Mouse (Mus musculus) hindbrain, embryonic 15.5 days (tissue): ENCODE results near the gene Cdca5. TPM values are rescaled to one million over a fixed set of nuclear protein-coding genes. Genes with fewer than 3 reads are reported as not detected.

Experiments used
- ATAC-seq: fragments of 200-750 bp; cut with Nextera tagmentation; 2 replicates; pipeline ENCODE4 v1.8.0; 2017; ENCODE audit warnings: low read depth, moderate number of reproducible peaks, moderate TSS enrichment; ENCODE audit not compliant: low FRiP score
- H3K27ac ChIP-seq: fragments of 300-500 bp; sonication (generic); replicated peaks from 2 replicates; pipeline ENCODE4 v1.5.1; 2015; ENCODE audit warnings: mild to moderate bottlenecking, inconsistent platforms
- H3K27me3 ChIP-seq: fragments of 300-500 bp; sonication (generic); 2 replicates; pipeline ENCODE4 v1.6.1; 2015; ENCODE audit warnings: control low read depth, inconsistent platforms
- H3K36me3 ChIP-seq: fragments of 300-500 bp; sonication (generic); 2 replicates; pipeline ENCODE4 v1.6.1; 2015; ENCODE audit warnings: control low read depth, inconsistent platforms
- H3K4me1 ChIP-seq: fragments of 300-500 bp; sonication (generic); replicated peaks from 2 replicates; pipeline ENCODE4 v1.6.1; 2015; ENCODE audit warnings: control low read depth, inconsistent platforms
- H3K4me2 ChIP-seq: fragments of 300-500 bp; sonication (generic); 2 replicates; pipeline ENCODE4 v1.6.1; 2015; ENCODE audit warnings: moderate library complexity, mild to moderate bottlenecking, inconsistent platforms
- H3K4me3 ChIP-seq: fragments of 300-500 bp; sonication (generic); 2 replicates; pipeline ENCODE4 v1.5.1; 2015; ENCODE audit warnings: mild to moderate bottlenecking, inconsistent platforms
- H3K9ac ChIP-seq: fragments of 300-500 bp; sonication (generic); 2 replicates; pipeline ENCODE4 v1.6.1; 2015; ENCODE audit warnings: inconsistent platforms
- H3K9me3 ChIP-seq: fragments of 300-500 bp; sonication (generic); 2 replicates; pipeline ENCODE4 v1.6.1; 2016; ENCODE audit warnings: control low read depth, inconsistent platforms
- WGBS: fragments of 180-500 bp; shearing (Covaris S2); methylation state at CpG from one replicate; pipeline ENCODE4 v1.1.7; 2015; 5-methylcytosine and 5-hydroxymethylcytosine counted together
- polyA plus RNA-seq: library from polyadenylated mRNA; unstranded; fragments of >200 nt; fragmentation: Nextera tagmentation; extraction: Ambion mirVana; gene quantifications from 2 replicates; pipeline ENCODE4 v1.2.1, GENCODE M21; 2015

Cdca5 gene
- polyA plus RNA-seq, 1 experiment from 2014 or later, result 8.4 TPM

- Histone ChIP-seq H3K27me3 (no peaks in the 10 kb centered on the region), H3K4me2 (peak overlapping the region; percentile 94), H3K9me3 (no peaks in the 10 kb centered on the region), H3K36me3 (peaks cover 23% of the 10 kb centered on the region), H3K4me3 (peak overlapping the region; percentile 61), H3K4me1 (peaks cover 56% of the 10 kb centered on the region), H3K27ac (peak overlapping the region; percentile 88), H3K9ac (peak overlapping the region; percentile 84)
- ATAC-seq, result peak; percentile 16; the same call in 1 of the 2 replicates
- 25% methylated on average over 5 of the region's 5 CpGs for WGBS
These were observed 18.2 kb upstream of the Cdca5 start for GRCm38 (mm10) chr19:6066571-6066970.

- peak overlapping the region; percentile 61 for H3K4me3 ChIP-seq
- ATAC-seq, result peak; percentile 69
- H3K4me1 ChIP-seq, result peaks cover 50% of the 10 kb centered on the region
- no peaks in the 10 kb centered on the region for H3K9me3 ChIP-seq
- H3K36me3 ChIP-seq, result peaks cover 24% of the 10 kb centered on the region
- no peaks in the 10 kb centered on the region for H3K27me3 ChIP-seq
- peak overlapping the region; percentile 84 for H3K9ac ChIP-seq
- peak overlapping the region; percentile 94 for H3K4me2 ChIP-seq
- peak overlapping the region; percentile 88 for H3K27ac ChIP-seq
- WGBS, result under 1% methylated on average over 30 of the region's 30 CpGs
These were observed 17.6 kb upstream of the Cdca5 start for GRCm38 (mm10) chr19:6067011-6067723.

DNA sequence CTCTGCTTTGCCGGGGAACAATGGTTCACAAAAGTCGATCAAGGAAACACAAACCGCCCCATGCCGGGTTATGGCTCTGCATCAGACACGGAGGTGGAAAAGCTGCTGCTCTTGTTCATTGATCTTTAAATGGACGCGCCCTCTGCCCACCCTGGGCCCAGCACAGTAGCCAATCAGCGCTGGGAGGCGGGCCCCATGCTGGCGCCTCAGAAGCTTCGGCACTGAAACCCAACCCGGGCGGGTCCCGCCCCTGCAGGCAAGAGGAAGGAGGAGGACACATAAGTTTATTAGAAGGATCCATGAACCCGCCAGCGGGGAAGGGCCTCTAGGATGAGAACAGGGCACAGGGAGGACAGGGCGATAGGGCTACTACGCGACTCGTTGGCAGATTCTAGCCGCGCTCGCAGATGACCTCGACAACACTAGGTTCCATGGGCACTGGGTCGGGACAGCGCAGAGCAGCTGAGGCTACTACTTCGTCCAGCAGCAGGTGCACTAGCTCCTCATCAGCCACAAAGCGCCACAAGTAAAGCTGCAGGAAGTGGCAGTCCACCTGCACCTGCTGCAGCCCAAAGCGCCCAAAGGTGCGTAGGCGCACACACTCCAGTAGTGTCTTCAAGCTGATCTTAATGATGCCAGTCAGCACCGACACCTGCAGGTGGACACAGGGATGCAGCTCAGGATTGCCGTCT lies 16.9 kb upstream of the Cdca5 start, which contains the start of gene Tm7sf2:
Tm7sf2 (minus strand) TSS at position 650 of the 692 bp plus-strand sequence.
- 7% methylated on average over 33 of the region's 33 CpGs for WGBS
- peak; percentile 91 for ATAC-seq
- H3K4me2 ChIP-seq, result peak within 1 kb of the TSS; percentile 94
- peak within 1 kb of the TSS; percentile 84 for H3K9ac ChIP-seq
- no peaks in the 10 kb centered on the region for H3K9me3 ChIP-seq
- H3K27me3 ChIP-seq, result no peaks in the 10 kb centered on the region
- H3K27ac ChIP-seq, result peak within 1 kb of the TSS; percentile 88
- peaks cover 29% of the 10 kb centered on the region for H3K36me3 ChIP-seq
- peaks cover 43% of the 10 kb centered on the region for H3K4me1 ChIP-seq
- peak within 1 kb of the TSS; percentile 61 for H3K4me3 ChIP-seq

- Histone ChIP-seq H3K4me3 (no peak overlapping the region), H3K36me3 (peaks cover 29% of the 10 kb centered on the region), H3K27ac (no peak overlapping the region), H3K4me1 (peaks cover 32% of the 10 kb centered on the region), H3K4me2 (no peak overlapping the region), H3K27me3 (no peaks in the 10 kb centered on the region), H3K9ac (no peak overlapping the region), H3K9me3 (no peaks in the 10 kb centered on the region)
- 90% methylated on average over 4 of the region's 4 CpGs for WGBS
- no peak for ATAC-seq
These were observed 15.8 kb upstream of the Cdca5 start for GRCm38 (mm10) chr19:6068951-6069350.

- H3K9ac ChIP-seq, result no peak overlapping the region
- H3K27me3 ChIP-seq, result no peaks in the 10 kb centered on the region
- peaks cover 29% of the 10 kb centered on the region for H3K36me3 ChIP-seq
- H3K4me2 ChIP-seq, result no peak overlapping the region
- peaks cover 31% of the 10 kb centered on the region for H3K4me1 ChIP-seq
- no peaks in the 10 kb centered on the region for H3K9me3 ChIP-seq
- no peak overlapping the region for H3K27ac ChIP-seq
- 90% methylated on average over 10 of the region's 10 CpGs for WGBS
- no peak for ATAC-seq
- H3K4me3 ChIP-seq, result no peak overlapping the region
These were observed 14.9 kb upstream of the Cdca5 start for GRCm38 (mm10) chr19:6069851-6070250.

- Histone ChIP-seq H3K4me3 (no peak overlapping the region), H3K4me1 (peaks cover 28% of the 10 kb centered on the region), H3K27me3 (no peaks in the 10 kb centered on the region), H3K27ac (no peak overlapping the region), H3K4me2 (no peak overlapping the region), H3K9me3 (no peaks in the 10 kb centered on the region), H3K36me3 (peaks cover 29% of the 10 kb centered on the region), H3K9ac (no peak overlapping the region)
- no peak for ATAC-seq
- 92% methylated on average over 31 of the region's 31 CpGs for WGBS
These were observed 14.1 kb upstream of the Cdca5 start for GRCm38 (mm10) chr19:6070571-6071250.

DNA sequence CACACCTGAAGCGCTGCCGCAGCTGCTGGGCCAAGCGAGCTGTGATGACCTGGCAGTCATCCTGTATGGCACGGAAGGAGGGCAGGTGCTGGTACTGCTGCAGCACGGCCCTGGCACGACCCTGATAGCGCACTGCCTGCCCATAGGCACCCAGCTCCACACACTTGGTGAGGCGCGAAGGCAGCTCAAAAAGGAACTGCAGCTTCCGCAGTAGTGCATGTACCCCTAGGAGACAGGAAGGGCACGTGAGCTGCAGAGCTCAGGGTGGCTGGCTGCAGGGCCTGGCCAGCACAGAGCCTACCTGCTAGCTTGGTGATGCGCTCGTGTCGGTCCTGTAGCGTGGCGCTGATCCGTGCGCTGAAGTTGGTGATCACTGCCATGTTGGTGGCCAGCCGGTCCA lies 13.5 kb upstream of the Cdca5 start:
- H3K9me3 ChIP-seq, result no peaks in the 10 kb centered on the region
- WGBS, result 94% methylated on average over 19 of the region's 19 CpGs
- no peaks in the 10 kb centered on the region for H3K27me3 ChIP-seq
- H3K4me2 ChIP-seq, result no peak overlapping the region
- no peak overlapping the region for H3K27ac ChIP-seq
- H3K4me1 ChIP-seq, result peaks cover 27% of the 10 kb centered on the region
- peaks cover 29% of the 10 kb centered on the region for H3K36me3 ChIP-seq
- no peak for ATAC-seq
- no peak overlapping the region for H3K9ac ChIP-seq
- no peak overlapping the region for H3K4me3 ChIP-seq

DNA sequence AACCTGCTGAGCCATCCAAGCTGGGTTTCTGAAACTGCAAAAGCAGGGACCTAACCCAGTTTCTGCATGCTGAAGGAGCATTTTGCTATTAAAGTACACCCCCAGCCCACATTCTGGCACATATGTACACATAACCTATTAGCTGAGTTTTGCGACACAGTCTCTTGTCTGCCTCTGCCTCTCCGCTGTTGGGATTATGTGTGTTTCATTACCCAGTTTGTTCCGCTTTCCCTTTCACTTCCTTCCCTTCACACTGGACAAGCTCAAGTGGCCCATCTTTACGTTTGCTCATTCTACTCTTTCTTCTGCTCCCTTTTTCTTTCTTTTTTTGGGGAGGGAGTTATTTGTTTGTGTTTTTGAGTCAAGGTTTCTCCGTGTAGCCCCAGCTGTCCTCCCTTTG lies 10.9 kb upstream of the Cdca5 start:
- no peak for ATAC-seq

DNA sequence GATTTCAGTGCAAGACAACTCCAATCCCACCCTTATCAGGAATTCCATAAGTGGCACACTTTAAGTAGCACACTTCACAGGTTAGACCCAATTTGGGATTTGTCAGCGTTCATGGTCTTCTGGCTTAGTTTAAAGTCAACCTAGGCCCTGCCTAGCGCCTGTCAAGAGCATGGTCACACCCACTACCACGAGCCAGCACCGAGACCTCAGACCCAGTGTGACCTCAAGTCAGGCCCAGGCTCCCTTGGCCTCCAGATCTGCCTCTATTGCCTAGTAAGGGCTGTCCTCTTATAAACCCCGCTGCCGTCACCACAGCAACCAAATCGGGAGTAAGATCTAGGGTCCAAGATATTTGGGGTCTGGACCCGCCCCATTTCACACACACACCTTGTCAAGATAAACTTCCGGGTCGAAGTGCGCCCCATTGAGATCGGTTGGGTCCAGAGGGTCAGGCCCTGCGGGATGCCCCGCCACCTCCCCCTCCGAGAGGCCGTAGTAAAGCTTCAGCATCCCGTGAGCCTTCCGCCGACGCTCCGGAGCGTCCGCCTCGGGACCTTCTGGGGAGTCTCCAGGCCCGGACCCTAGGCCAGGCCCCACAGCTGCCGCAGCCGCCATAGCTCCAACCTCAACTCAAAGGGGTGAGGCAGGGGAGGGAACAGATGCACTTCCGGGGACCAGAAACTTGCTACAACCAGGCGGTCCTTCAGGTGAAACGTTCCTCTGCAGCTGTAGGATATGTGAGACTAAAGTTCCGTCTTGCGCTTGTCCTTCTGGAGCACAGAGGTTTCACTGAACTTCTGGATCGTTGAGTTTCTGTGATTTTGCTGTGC lies 8.0 kb upstream of the Cdca5 start, which contains the start of gene Vps51:
Vps51 (minus strand) TSS at position 668 of the 830 bp plus-strand sequence.
- peak; percentile 90 for ATAC-seq
- Histone ChIP-seq H3K27ac (peak within 1 kb of the TSS; percentile 89), H3K4me3 (peak within 1 kb of the TSS; percentile 82), H3K36me3 (peaks cover 26% of the 10 kb centered on the region), H3K9ac (peak within 1 kb of the TSS; percentile 72), H3K4me2 (peak within 1 kb of the TSS; percentile 90), H3K4me1 (peaks cover 20% of the 10 kb centered on the region), H3K27me3 (no peaks in the 10 kb centered on the region), H3K9me3 (no peaks in the 10 kb centered on the region)
- WGBS, result under 1% methylated on average over 33 of the region's 33 CpGs

More for the DNA sequence above, 10.9 kb upstream of the Cdca5 start:
- H3K4me3 ChIP-seq, result no peak overlapping the region
- no peaks in the 10 kb centered on the region for H3K9me3 ChIP-seq
- no peaks in the 10 kb centered on the region for H3K27me3 ChIP-seq
- H3K36me3 ChIP-seq, result peaks cover 29% of the 10 kb centered on the region
- 93% methylated on average over 5 of the region's 5 CpGs for WGBS
- peaks cover 20% of the 10 kb centered on the region for H3K4me1 ChIP-seq
- no peak overlapping the region for H3K4me2 ChIP-seq
- H3K27ac ChIP-seq, result no peak overlapping the region
- no peak overlapping the region for H3K9ac ChIP-seq

GRCm38 (mm10) chr19:6079983-6080480 lies 4.8 kb upstream of the Cdca5 start, which contains the start of gene Tmem262:
Gene Tmem262 (plus strand): TSS chr19:6080033.
- Histone ChIP-seq H3K27ac (no peak within 1 kb of the TSS), H3K4me1 (peaks cover 35% of the 10 kb centered on the region), H3K36me3 (peaks cover 30% of the 10 kb centered on the region), H3K4me2 (no peak within 1 kb of the TSS), H3K9ac (no peak within 1 kb of the TSS), H3K9me3 (no peaks in the 10 kb centered on the region), H3K27me3 (no peaks in the 10 kb centered on the region), H3K4me3 (no peak within 1 kb of the TSS)
- WGBS, result 93% methylated on average over 12 of the region's 12 CpGs
- ATAC-seq, result no peak

DNA sequence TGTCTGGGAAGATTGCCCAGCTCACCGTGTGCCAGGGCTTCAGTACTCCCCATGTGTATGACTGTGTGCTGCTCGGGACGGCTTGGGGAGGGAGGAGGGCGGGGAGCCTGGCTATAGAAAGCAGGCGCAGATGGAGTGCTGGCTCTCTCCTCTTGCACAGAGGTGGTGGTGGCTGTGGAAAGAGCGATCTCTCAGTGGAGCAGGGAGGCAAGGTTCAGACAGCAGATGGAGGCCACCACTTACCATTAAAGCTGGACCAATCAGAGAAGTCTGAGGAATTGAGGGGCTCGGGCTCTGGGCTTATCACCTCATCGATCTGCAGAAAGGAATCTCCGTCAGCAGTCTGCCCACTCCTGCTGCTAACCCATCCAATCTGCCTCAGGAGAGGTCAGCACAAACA lies 2.6 kb upstream of the Cdca5 start, which contains the start of gene Gm28374:
Gm28374 (minus strand) TSS at position 101 of the 400 bp plus-strand sequence.
- Histone ChIP-seq H3K9me3 (no peaks in the 10 kb centered on the region), H3K4me1 (peaks cover 30% of the 10 kb centered on the region), H3K4me3 (no peak within 1 kb of the TSS), H3K27me3 (no peaks in the 10 kb centered on the region), H3K27ac (no peak within 1 kb of the TSS), H3K9ac (no peak within 1 kb of the TSS), H3K36me3 (peaks cover 30% of the 10 kb centered on the region), H3K4me2 (no peak within 1 kb of the TSS)
- no peak for ATAC-seq
- WGBS, result 91% methylated on average over 9 of the region's 9 CpGs
